Mouse (Mus musculus): ENCODE results near the gene Cntnap2. TPM values are rescaled to one million over a fixed set of nuclear protein-coding genes. Genes with fewer than 3 reads are reported as not detected.

Gene Cntnap2
- 3.8 and 4.7 TPM in 2 replicates for polyA plus RNA-seq (2015; fragmentation: Nextera tagmentation; extraction: Ambion mirVana)

- H3K27ac ChIP-seq, result no peak within 1 kb of the TSS
- WGBS, result 10% methylated on average over 7 of the region's 8 CpGs
- no peak within 1 kb of the TSS for H3K4me3 ChIP-seq
- peaks cover 18% of the 10 kb centered on the region for H3K27me3 ChIP-seq
- peak; percentile 76; the same call in 1 of the 2 replicates for ATAC-seq (ENCODE audit: low FRiP score, low read depth)
- H3K9me3 ChIP-seq, result no peaks in the 10 kb centered on the region
- H3K36me3 ChIP-seq, result no peaks in the 10 kb centered on the region
- no peaks in the 10 kb centered on the region for H3K4me1 ChIP-seq
- peak within 1 kb of the TSS; percentile 21; the same call in 1 of the 2 replicates for H3K4me2 ChIP-seq (replicated peaks)
- no peak within 1 kb of the TSS for H3K9ac ChIP-seq
Observed at GRCm38 (mm10) chr6:45059091-45059490, at the start of gene Cntnap2. Gene Cntnap2, plus strand, starts transcription at chr6:45059357.

- Histone ChIP-seq H3K4me3 (no peak overlapping the region), H3K9ac (no peak overlapping the region), H3K4me2 (replicated peaks) (no peak overlapping the region), H3K4me1 (no peaks in the 10 kb centered on the region), H3K27me3 (no peaks in the 10 kb centered on the region), H3K9me3 (no peaks in the 10 kb centered on the region), H3K36me3 (no peaks in the 10 kb centered on the region), H3K27ac (no peak overlapping the region)
- 0 out of 2 replicates have a peak, but pooled peaks have one; percentile 57 for ATAC-seq (ENCODE audit: low FRiP score, low read depth)
- 26% methylated on average over 9 of the region's 9 CpGs for WGBS
Observed at GRCm38 (mm10) chr6:45026011-45026682, 33.0 kb upstream of the Cntnap2 start.

- H3K4me3 ChIP-seq, result no peak overlapping the region
- no peak overlapping the region for H3K27ac ChIP-seq
- WGBS, result 52% methylated on average over 1 of the region's 1 CpGs
- no peaks in the 10 kb centered on the region for H3K36me3 ChIP-seq
- no peak overlapping the region for H3K9ac ChIP-seq
- no peak overlapping the region for H3K4me2 ChIP-seq (replicated peaks)
- ATAC-seq (ENCODE audit: low FRiP score, low read depth), result no peak
- H3K9me3 ChIP-seq, result no peaks in the 10 kb centered on the region
- H3K4me1 ChIP-seq, result no peaks in the 10 kb centered on the region
- no peaks in the 10 kb centered on the region for H3K27me3 ChIP-seq
Observed at GRCm38 (mm10) chr6:45039454-45039853, 19.7 kb upstream of the Cntnap2 start.

GRCm38 (mm10) chr6:45059556-45060471, 657 bp downstream of the Cntnap2 start:
- H3K27me3 ChIP-seq, result peaks cover 18% of the 10 kb centered on the region
- H3K36me3 ChIP-seq, result no peaks in the 10 kb centered on the region
- peak overlapping the region; percentile 21; the same call in 1 of the 2 replicates for H3K4me2 ChIP-seq (replicated peaks)
- 3% methylated on average over 29 of the region's 37 CpGs for WGBS
- no peaks in the 10 kb centered on the region for H3K4me1 ChIP-seq
- H3K27ac ChIP-seq, result no peak overlapping the region
- H3K9me3 ChIP-seq, result no peaks in the 10 kb centered on the region
- ATAC-seq (ENCODE audit: low FRiP score, low read depth), result peak; percentile 73
- H3K9ac ChIP-seq, result no peak overlapping the region
- H3K4me3 ChIP-seq, result no peak overlapping the region

GRCm38 (mm10) chr6:45062214-45062997, 3.2 kb downstream of the Cntnap2 start:
- no peak for ATAC-seq (ENCODE audit: low FRiP score, low read depth)
- Histone ChIP-seq H3K27me3 (peaks cover 18% of the 10 kb centered on the region), H3K4me2 (replicated peaks) (no peak overlapping the region), H3K4me3 (no peak overlapping the region), H3K4me1 (no peaks in the 10 kb centered on the region), H3K36me3 (no peaks in the 10 kb centered on the region), H3K9me3 (no peaks in the 10 kb centered on the region), H3K9ac (no peak overlapping the region), H3K27ac (no peak overlapping the region)
- WGBS, result 69% methylated on average over 5 of the region's 5 CpGs

- Histone ChIP-seq H3K9me3 (no peaks in the 10 kb centered on the region), H3K27me3 (no peaks in the 10 kb centered on the region), H3K4me1 (no peaks in the 10 kb centered on the region), H3K36me3 (no peaks in the 10 kb centered on the region), H3K27ac (no peak overlapping the region), H3K4me3 (no peak overlapping the region), H3K9ac (no peak overlapping the region), H3K4me2 (replicated peaks) (no peak overlapping the region)
- no peak for ATAC-seq (ENCODE audit: low FRiP score, low read depth)
- 88% methylated on average over 1 of the region's 1 CpGs for WGBS
Observed at GRCm38 (mm10) chr6:45088304-45088703, 29.1 kb downstream of the Cntnap2 start.

GRCm38 (mm10) chr6:45113613-45114012, 54.5 kb downstream of the Cntnap2 start:
- Histone ChIP-seq H3K36me3 (no peaks in the 10 kb centered on the region), H3K4me3 (no peak overlapping the region), H3K27ac (no peak overlapping the region), H3K27me3 (no peaks in the 10 kb centered on the region), H3K4me2 (replicated peaks) (no peak overlapping the region), H3K9ac (no peak overlapping the region), H3K9me3 (no peaks in the 10 kb centered on the region), H3K4me1 (no peaks in the 10 kb centered on the region)
- no peak for ATAC-seq (ENCODE audit: low FRiP score, low read depth)

- Histone ChIP-seq H3K9ac (no peak overlapping the region), H3K4me2 (replicated peaks) (no peak overlapping the region), H3K9me3 (no peaks in the 10 kb centered on the region), H3K4me1 (no peaks in the 10 kb centered on the region), H3K4me3 (no peak overlapping the region), H3K36me3 (no peaks in the 10 kb centered on the region), H3K27me3 (no peaks in the 10 kb centered on the region), H3K27ac (no peak overlapping the region)
- 81% methylated on average over 2 of the region's 2 CpGs for WGBS
- no peak for ATAC-seq (ENCODE audit: low FRiP score, low read depth)
Observed at GRCm38 (mm10) chr6:45144882-45145281, 85.7 kb downstream of the Cntnap2 start.

- WGBS, result 73% methylated on average over 2 of the region's 2 CpGs
- no peak for ATAC-seq (ENCODE audit: low FRiP score, low read depth)
- no peaks in the 10 kb centered on the region for H3K27me3 ChIP-seq
- H3K4me1 ChIP-seq, result no peaks in the 10 kb centered on the region
- H3K9me3 ChIP-seq, result no peaks in the 10 kb centered on the region
- H3K9ac ChIP-seq, result no peak overlapping the region
- no peak overlapping the region for H3K4me3 ChIP-seq
- no peak overlapping the region for H3K4me2 ChIP-seq (replicated peaks)
- H3K27ac ChIP-seq, result no peak overlapping the region
- H3K36me3 ChIP-seq, result no peaks in the 10 kb centered on the region
Observed at GRCm38 (mm10) chr6:45205039-45205438, 145.9 kb downstream of the Cntnap2 start.

GRCm38 (mm10) chr6:45214330-45214729, 155.2 kb downstream of the Cntnap2 start:
- 42% methylated on average over 1 of the region's 1 CpGs for WGBS
- no peaks in the 10 kb centered on the region for H3K36me3 ChIP-seq
- H3K27ac ChIP-seq, result no peak overlapping the region
- no peak overlapping the region for H3K4me2 ChIP-seq (replicated peaks)
- no peak for ATAC-seq (ENCODE audit: low FRiP score, low read depth)
- H3K4me3 ChIP-seq, result no peak overlapping the region
- no peak overlapping the region for H3K9ac ChIP-seq
- no peaks in the 10 kb centered on the region for H3K9me3 ChIP-seq
- H3K4me1 ChIP-seq, result no peaks in the 10 kb centered on the region
- H3K27me3 ChIP-seq, result no peaks in the 10 kb centered on the region

GRCm38 (mm10) chr6:45229002-45229401, 169.8 kb downstream of the Cntnap2 start:
- Histone ChIP-seq H3K27me3 (no peaks in the 10 kb centered on the region), H3K4me1 (no peaks in the 10 kb centered on the region), H3K4me3 (no peak overlapping the region), H3K4me2 (replicated peaks) (no peak overlapping the region), H3K9ac (no peak overlapping the region), H3K27ac (no peak overlapping the region), H3K9me3 (no peaks in the 10 kb centered on the region), H3K36me3 (no peaks in the 10 kb centered on the region)
- WGBS, result 86% methylated on average over 1 of the region's 1 CpGs
- no peak for ATAC-seq (ENCODE audit: low FRiP score, low read depth)

- H3K4me3 ChIP-seq, result no peak overlapping the region
- no peaks in the 10 kb centered on the region for H3K27me3 ChIP-seq
- no peak overlapping the region for H3K9ac ChIP-seq
- no peak for ATAC-seq (ENCODE audit: low FRiP score, low read depth)
- H3K27ac ChIP-seq, result no peak overlapping the region
- no peaks in the 10 kb centered on the region for H3K4me1 ChIP-seq
- H3K4me2 ChIP-seq (replicated peaks), result no peak overlapping the region
- H3K9me3 ChIP-seq, result no peaks in the 10 kb centered on the region
- 82% methylated on average over 3 of the region's 3 CpGs for WGBS
- H3K36me3 ChIP-seq, result no peaks in the 10 kb centered on the region
Observed at GRCm38 (mm10) chr6:45232571-45232970, 173.4 kb downstream of the Cntnap2 start.
